Mouse (Mus musculus): ENCODE results near the gene Krt78. TPM values are rescaled to one million over a fixed set of nuclear protein-coding genes. Genes with fewer than 3 reads are reported as not detected.

Gene Krt78
- total RNA-seq, 1 experiment from 2014 or later = not detected

- ATAC-seq (ENCODE audit: extremely low read depth, insufficient number of reproducible peaks, low FRiP score, poor library complexity, severe bottlenecking) = no peak
These were observed 49.2 kb downstream of the Krt78 start for GRCm38 (mm10) chr15:101904849-101905248.

DNA sequence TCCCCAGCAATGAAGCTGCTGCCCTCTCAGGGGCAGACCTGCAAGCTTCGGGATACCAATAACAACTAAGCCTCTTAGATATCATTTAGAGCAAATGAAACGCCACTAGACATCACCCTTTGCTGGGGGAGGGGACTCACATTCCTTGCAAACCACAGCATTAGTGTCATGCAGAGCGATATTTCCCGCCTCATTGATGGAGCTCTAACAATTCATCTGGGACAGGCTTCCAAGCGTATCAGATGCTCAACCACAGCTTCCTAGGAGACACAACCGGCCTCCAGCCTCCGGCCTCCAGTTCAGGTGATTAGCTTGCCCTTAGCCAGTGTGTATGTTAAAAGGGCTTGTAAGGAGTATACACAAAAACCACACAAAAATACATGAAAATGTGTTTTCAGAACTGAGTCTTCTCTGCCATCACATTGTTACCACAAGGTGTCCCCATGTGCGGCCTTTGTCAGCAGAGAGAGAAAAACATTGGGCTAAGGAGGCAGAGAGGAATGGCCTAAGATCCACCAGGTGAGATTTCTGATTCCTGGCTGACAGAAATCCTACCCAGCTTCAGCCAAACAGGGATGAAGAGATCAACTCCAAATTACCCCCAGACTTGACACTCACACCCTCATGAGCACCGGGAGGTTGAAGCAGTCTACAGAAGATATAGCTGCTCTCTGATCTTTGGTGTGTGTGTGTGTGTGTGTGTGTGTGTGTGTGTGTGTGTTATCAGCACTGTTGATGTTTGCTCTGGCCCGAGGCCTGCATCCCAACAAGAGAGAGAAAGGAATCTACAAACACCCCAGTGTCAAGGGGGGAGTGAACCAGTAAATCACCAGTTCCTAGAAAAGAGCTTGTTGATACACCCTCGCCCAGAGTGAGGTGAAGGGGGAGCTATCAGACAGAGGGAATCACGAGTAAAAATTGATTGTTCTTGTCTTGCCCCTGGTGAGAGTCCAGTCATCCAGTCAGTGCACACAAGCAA, 51.6 kb downstream of the Krt78 start:
- no peak for ATAC-seq (ENCODE audit: extremely low read depth, insufficient number of reproducible peaks, low FRiP score, poor library complexity, severe bottlenecking)

Other genes starting within 250 kb of the Krt78 start
- gene Krt5, start 241.4 kb downstream of the Krt78 start, total RNA-seq (2017) = 0.23 TPM in 1 of 2 replicates, not detected in the other
- not detected in 2 replicates for gene Krt71, start 211.2 kb downstream of the Krt78 start, total RNA-seq (2017)
- not detected in 2 replicates for gene Krt72, start 167.8 kb downstream of the Krt78 start, total RNA-seq (2017)
- not detected in 2 replicates for gene Krt73, start 151.9 kb downstream of the Krt78 start, total RNA-seq (2017)
- gene Krt2, start 136.1 kb downstream of the Krt78 start, total RNA-seq (2017) = not detected in 2 replicates
- not detected in 2 replicates for gene Krt1, start 103.5 kb downstream of the Krt78 start, total RNA-seq (2017)
- gene Krt77, start 84.6 kb downstream of the Krt78 start, total RNA-seq (2017) = not detected in 2 replicates
- gene Krt76, start 61.4 kb downstream of the Krt78 start, total RNA-seq (2017) = not detected in 2 replicates
- gene Krt4, start 29.6 kb downstream of the Krt78 start, total RNA-seq (2017) = 0.86 and 2.8 TPM in 2 replicates
- gene Krt79, start 14.0 kb downstream of the Krt78 start, total RNA-seq (2017) = not detected in 2 replicates
- gene Krt8, start 50.2 kb upstream of the Krt78 start, total RNA-seq (2017) = not detected in 2 replicates
- gene Krt18, start 73.9 kb upstream of the Krt78 start, total RNA-seq (2017) = 0.37 and 1.0 TPM in 2 replicates
- 186 and 190 TPM in 2 replicates for gene Eif4b, start 119.5 kb upstream of the Krt78 start, total RNA-seq (2017)
- 0.70 TPM in 1 of 2 replicates, not detected in the other for gene Tns2, start 146.1 kb upstream of the Krt78 start, total RNA-seq (2017)
- gene Spryd3, start 181.9 kb upstream of the Krt78 start, total RNA-seq (2017) = 47.0 and 56.1 TPM in 2 replicates
- 4.7 and 6.5 TPM in 2 replicates for gene Igfbp6, start 190.1 kb upstream of the Krt78 start, total RNA-seq (2017)
- gene Soat2, start 196.2 kb upstream of the Krt78 start, total RNA-seq (2017) = 13.3 and 14.4 TPM in 2 replicates
- 118 and 120 TPM in 2 replicates for gene Zfp740, start 249.0 kb upstream of the Krt78 start, total RNA-seq (2017)

Measured in neutrophil, adult 5-6 weeks (primary cell).